Mouse (Mus musculus): ENCODE data around the gene Prmt1.
A peak's percentile ranks its signal among the peaks of the same experiment; 100 is the strongest.

Prmt1 gene

GRCm38 (mm10) chr7:44951960-44952359 is 34.4 kb downstream of the Prmt1 start:
- ATAC-seq (ENCODE audit: low TSS enrichment) = peak; percentile 24; the same call in 1 of the 2 replicates

- peak; percentile 61; the same call in 1 of the 2 replicates for ATAC-seq (ENCODE audit: low TSS enrichment)
Measured at GRCm38 (mm10) chr7:44949922-44950321, 36.4 kb downstream of the Prmt1 start.

GRCm38 (mm10) chr7:44942904-44943303 is 43.5 kb downstream of the Prmt1 start, which contains the start of gene Tsks:
Gene Tsks (plus strand): TSS chr7:44943204.
- ATAC-seq (ENCODE audit: low TSS enrichment) = no peak

- no peak for ATAC-seq (ENCODE audit: low TSS enrichment)
Measured at GRCm38 (mm10) chr7:44938680-44939079, 47.7 kb downstream of the Prmt1 start.

- ATAC-seq (ENCODE audit: low TSS enrichment) = peak; percentile 94
Measured at GRCm38 (mm10) chr7:44929204-44930151, 56.9 kb downstream of the Prmt1 start, which contains the start of gene Ap2a1. Gene Ap2a1 (minus strand): TSS chr7:44929496.

GRCm38 (mm10) chr7:44928570-44928969 is 57.8 kb downstream of the Prmt1 start:
- ATAC-seq (ENCODE audit: low TSS enrichment) = no peak

Measured in frontal cortex, adult (tissue).